Mouse (Mus musculus) embryonic facial prominence, embryonic 12.5 days (tissue): ENCODE data around the gene Tlk1. TPM values are rescaled to one million over a fixed set of nuclear protein-coding genes. Genes with fewer than 3 reads are reported as not detected.

Experiments
- ATAC-seq: fragments of 200-750 bp; cut with Nextera tagmentation; 2 replicates; pipeline ENCODE4 v1.8.0; 2017; ENCODE audit not compliant: insufficient number of reproducible peaks, insufficient read depth, low FRiP score, low TSS enrichment
- H3K27ac ChIP-seq: fragments of 300-500 bp; sonication (generic); 2 replicates; pipeline ENCODE4 v1.5.1; 2016; ENCODE audit warnings: mild to moderate bottlenecking
- H3K27me3 ChIP-seq: fragments of 300-500 bp; sonication (generic); 2 replicates; pipeline ENCODE4 v1.6.1; 2016; ENCODE audit warnings: mild to moderate bottlenecking, moderate library complexity
- H3K36me3 ChIP-seq: fragments of 300-500 bp; sonication (generic); 2 replicates; pipeline ENCODE4 v1.6.1; 2016; ENCODE audit warnings: mild to moderate bottlenecking
- H3K4me1 ChIP-seq: fragments of 300-500 bp; sonication (generic); 2 replicates; pipeline ENCODE4 v1.6.1; 2016
- H3K4me2 ChIP-seq: fragments of 300-500 bp; sonication (generic); replicated peaks from 2 replicates; pipeline ENCODE4 v1.6.1; 2016; ENCODE audit warnings: mild to moderate bottlenecking, moderate library complexity
- H3K4me3 ChIP-seq: fragments of 300-500 bp; sonication (generic); 2 replicates; pipeline ENCODE4 v1.5.1; 2016; ENCODE audit warnings: mild to moderate bottlenecking
- H3K9ac ChIP-seq: fragments of 300-500 bp; sonication (generic); 2 replicates; pipeline ENCODE4 v1.6.1; 2016; ENCODE audit warnings: mild to moderate bottlenecking, moderate library complexity
- H3K9me3 ChIP-seq: fragments of 300-500 bp; sonication (generic); 2 replicates; pipeline ENCODE4 v1.6.1; 2016; ENCODE audit warnings: mild to moderate bottlenecking, moderate library complexity
- WGBS: fragments of 180-500 bp; shearing (Covaris S2); methylation state at CpG from one replicate; pipeline ENCODE4 v1.1.7; 2016; 5-methylcytosine and 5-hydroxymethylcytosine counted together
- polyA plus RNA-seq: library from polyadenylated mRNA; unstranded; fragments of >200 nt; fragmentation: Nextera tagmentation; extraction: Ambion mirVana; gene quantifications from 2 replicates; pipeline ENCODE4 v1.2.1, GENCODE M21; 2016

Gene Tlk1
- polyA plus RNA-seq, 1 experiment from 2014 or later, result 40.2 TPM

GRCm38 (mm10) chr2:70852796-70853221, 27.3 kb upstream of the Tlk1 start:
- Histone ChIP-seq H3K9me3 (no peaks in the 10 kb centered on the region), H3K4me3 (no peak overlapping the region), H3K4me2 (peak overlapping the region; percentile 5), H3K9ac (no peak overlapping the region), H3K4me1 (no peaks in the 10 kb centered on the region), H3K27ac (no peak overlapping the region; the same call in 1 of the 2 replicates), H3K27me3 (no peaks in the 10 kb centered on the region), H3K36me3 (no peaks in the 10 kb centered on the region)
- no peak for ATAC-seq
- 36% methylated on average over 11 of the region's 11 CpGs for WGBS

- no peak overlapping the region for H3K27ac ChIP-seq
- no peaks in the 10 kb centered on the region for H3K27me3 ChIP-seq
- 64% methylated on average over 8 of the region's 8 CpGs for WGBS
- H3K4me2 ChIP-seq, result peak overlapping the region; percentile 5
- no peaks in the 10 kb centered on the region for H3K4me1 ChIP-seq
- H3K9ac ChIP-seq, result no peak overlapping the region
- no peaks in the 10 kb centered on the region for H3K36me3 ChIP-seq
- no peaks in the 10 kb centered on the region for H3K9me3 ChIP-seq
- H3K4me3 ChIP-seq, result no peak overlapping the region
- no peak for ATAC-seq
Measured at GRCm38 (mm10) chr2:70852186-70852795, 26.8 kb upstream of the Tlk1 start.

GRCm38 (mm10) chr2:70845871-70846270, 20.3 kb upstream of the Tlk1 start:
- Histone ChIP-seq H3K9ac (no peak overlapping the region), H3K27ac (no peak overlapping the region), H3K4me3 (no peak overlapping the region), H3K36me3 (no peaks in the 10 kb centered on the region), H3K4me1 (peaks cover 3% of the 10 kb centered on the region; the same call in 1 of the 2 replicates), H3K4me2 (no peak overlapping the region), H3K27me3 (no peaks in the 10 kb centered on the region), H3K9me3 (no peaks in the 10 kb centered on the region)
- ATAC-seq, result no peak
- 57% methylated on average over 2 of the region's 2 CpGs for WGBS

GRCm38 (mm10) chr2:70844694-70845395, 19.3 kb upstream of the Tlk1 start:
- no peak for ATAC-seq
- H3K36me3 ChIP-seq, result no peaks in the 10 kb centered on the region
- peaks cover 3% of the 10 kb centered on the region; the same call in 1 of the 2 replicates for H3K4me1 ChIP-seq
- no peak overlapping the region for H3K4me3 ChIP-seq
- H3K27ac ChIP-seq, result no peak overlapping the region
- no peak overlapping the region for H3K9ac ChIP-seq
- 84% methylated on average over 9 of the region's 9 CpGs for WGBS
- no peaks in the 10 kb centered on the region for H3K9me3 ChIP-seq
- no peaks in the 10 kb centered on the region for H3K27me3 ChIP-seq
- no peak overlapping the region for H3K4me2 ChIP-seq

- no peak overlapping the region for H3K4me2 ChIP-seq
- no peak overlapping the region for H3K4me3 ChIP-seq
- WGBS, result 54% methylated on average over 13 of the region's 13 CpGs
- peaks cover 3% of the 10 kb centered on the region; the same call in 1 of the 2 replicates for H3K4me1 ChIP-seq
- no peaks in the 10 kb centered on the region for H3K36me3 ChIP-seq
- no peaks in the 10 kb centered on the region for H3K9me3 ChIP-seq
- no peaks in the 10 kb centered on the region for H3K27me3 ChIP-seq
- no peak overlapping the region for H3K9ac ChIP-seq
- no peak overlapping the region for H3K27ac ChIP-seq
- no peak for ATAC-seq
Measured at GRCm38 (mm10) chr2:70842049-70842618, 16.6 kb upstream of the Tlk1 start.

- no peak overlapping the region for H3K9ac ChIP-seq
- 49% methylated on average over 12 of the region's 12 CpGs for WGBS
- no peaks in the 10 kb centered on the region for H3K36me3 ChIP-seq
- no peaks in the 10 kb centered on the region for H3K9me3 ChIP-seq
- H3K27ac ChIP-seq, result no peak overlapping the region
- H3K4me2 ChIP-seq, result no peak overlapping the region
- no peak overlapping the region for H3K4me3 ChIP-seq
- peaks cover 3% of the 10 kb centered on the region; the same call in 1 of the 2 replicates for H3K4me1 ChIP-seq
- no peaks in the 10 kb centered on the region for H3K27me3 ChIP-seq
- ATAC-seq, result no peak
Measured at GRCm38 (mm10) chr2:70838536-70839216, 13.1 kb upstream of the Tlk1 start.

- H3K9ac ChIP-seq, result no peak overlapping the region
- no peak overlapping the region for H3K4me2 ChIP-seq
- H3K9me3 ChIP-seq, result no peaks in the 10 kb centered on the region
- no peaks in the 10 kb centered on the region for H3K4me1 ChIP-seq
- no peaks in the 10 kb centered on the region for H3K36me3 ChIP-seq
- H3K27me3 ChIP-seq, result no peaks in the 10 kb centered on the region
- no peak overlapping the region for H3K27ac ChIP-seq
- no peak overlapping the region for H3K4me3 ChIP-seq
- ATAC-seq, result no peak
- WGBS, result 58% methylated on average over 4 of the region's 4 CpGs
Measured at GRCm38 (mm10) chr2:70836306-70836651, 10.8 kb upstream of the Tlk1 start.

- Histone ChIP-seq H3K9me3 (no peaks in the 10 kb centered on the region), H3K36me3 (no peaks in the 10 kb centered on the region), H3K27me3 (no peaks in the 10 kb centered on the region), H3K4me3 (no peak overlapping the region), H3K4me2 (no peak overlapping the region), H3K9ac (no peak overlapping the region), H3K27ac (no peak overlapping the region), H3K4me1 (no peaks in the 10 kb centered on the region)
- WGBS, result 72% methylated on average over 9 of the region's 9 CpGs
- ATAC-seq, result no peak
Measured at GRCm38 (mm10) chr2:70835641-70836305, 10.2 kb upstream of the Tlk1 start.

GRCm38 (mm10) chr2:70835209-70835608, 9.7 kb upstream of the Tlk1 start:
- H3K4me1 ChIP-seq, result no peaks in the 10 kb centered on the region
- no peak overlapping the region for H3K9ac ChIP-seq
- ATAC-seq, result no peak
- no peak overlapping the region for H3K4me2 ChIP-seq
- H3K9me3 ChIP-seq, result no peaks in the 10 kb centered on the region
- no peak overlapping the region for H3K4me3 ChIP-seq
- no peaks in the 10 kb centered on the region for H3K27me3 ChIP-seq
- no peaks in the 10 kb centered on the region for H3K36me3 ChIP-seq
- 85% methylated on average over 2 of the region's 2 CpGs for WGBS
- H3K27ac ChIP-seq, result no peak overlapping the region

- H3K27me3 ChIP-seq, result no peaks in the 10 kb centered on the region
- no peak overlapping the region for H3K27ac ChIP-seq
- no peak overlapping the region for H3K4me3 ChIP-seq
- H3K9me3 ChIP-seq, result no peaks in the 10 kb centered on the region
- no peak overlapping the region for H3K9ac ChIP-seq
- H3K4me2 ChIP-seq, result no peak overlapping the region
- H3K36me3 ChIP-seq, result no peaks in the 10 kb centered on the region
- H3K4me1 ChIP-seq, result no peaks in the 10 kb centered on the region
- no peak for ATAC-seq
- 55% methylated on average over 1 of the region's 1 CpGs for WGBS
Measured at GRCm38 (mm10) chr2:70833261-70833660, 7.7 kb upstream of the Tlk1 start.

- 86% methylated on average over 10 of the region's 10 CpGs for WGBS
Measured at GRCm38 (mm10) chr2:70831709-70832350, 6.3 kb upstream of the Tlk1 start.

More at GRCm38 (mm10) chr2:70831709-70832350, 6.3 kb upstream of the Tlk1 start:
- no peaks in the 10 kb centered on the region for H3K4me1 ChIP-seq
- H3K9me3 ChIP-seq, result no peaks in the 10 kb centered on the region
- H3K4me2 ChIP-seq, result no peak overlapping the region
- H3K9ac ChIP-seq, result no peak overlapping the region
- H3K27me3 ChIP-seq, result no peaks in the 10 kb centered on the region
- no peaks in the 10 kb centered on the region for H3K36me3 ChIP-seq
- no peak overlapping the region for H3K27ac ChIP-seq
- H3K4me3 ChIP-seq, result no peak overlapping the region
- no peak for ATAC-seq
